Mouse (Mus musculus) embryonic stem cell, embryonic (primary cell): ENCODE data around the gene Uqcc2.

Experiments used
- CTCF ChIA-PET, 4 experiments: fragments of 300-600 bp in 2 of 4; fragments of 350-600 bp in 2 of 4; sonication (Branson Sonifier 250); formaldehyde crosslinking; loops; one replicate each; lab custom pipeline; 2022; ENCODE audit warnings: inconsistent platforms in 2 of 4; lab: Charles Lee
- POLR2A ChIA-PET, 4 experiments: fragments of 300-600 bp in 2 of 4; fragments of 350-600 bp in 2 of 4; sonication (Branson Sonifier 250); formaldehyde crosslinking; loops; one replicate each; lab custom pipeline; 2022; ENCODE audit warnings: antibody characterized with exemption in 4 of 4, inconsistent platforms in 1 of 4; lab: Charles Lee

Uqcc2 gene

GRCm38 (mm10) chr17:27133551-27134141 is at the start of gene Uqcc2:
TSS of gene Uqcc2 (minus strand) at chr17:27133916.
- ChIA-PET POLR2A (interaction anchor here (0.6 to 2.5 kb wide), 51 partner anchors 8 to 423 kb away, joined by 3 to 14 read pairs (median 4); partner anchors contain the start of genes Lemd2 (in 2 of the 4), Hmga1 (in 1 of the 4) and Itpr3 (in 1 of the 4)), CTCF (interaction anchor here (0.5 to 2.2 kb wide), 49 partner anchors 8 to 282 kb away, joined by 3 to 15 read pairs (median 4); partner anchors contain the start of genes Bak1 (in 2 of the 4), Cuta (in 1 of the 4) and Kifc5b (in 1 of the 4))

- ChIA-PET POLR2A (interaction anchor here in 1 of 4 experiments (0.8 to 2.0 kb wide), 3 partner anchors 16 to 55 kb away, joined by 3 to 4 read pairs (median 3); no protein-coding TSS in a partner anchor), CTCF (interaction anchor here in 1 of 4 experiments (4.5 kb wide), 1 partner anchor 7 kb away, joined by 37 read pairs; no protein-coding TSS in a partner anchor)
Observed at GRCm38 (mm10) chr17:27182401-27182800, 48.7 kb upstream of the Uqcc2 start.

DNA sequence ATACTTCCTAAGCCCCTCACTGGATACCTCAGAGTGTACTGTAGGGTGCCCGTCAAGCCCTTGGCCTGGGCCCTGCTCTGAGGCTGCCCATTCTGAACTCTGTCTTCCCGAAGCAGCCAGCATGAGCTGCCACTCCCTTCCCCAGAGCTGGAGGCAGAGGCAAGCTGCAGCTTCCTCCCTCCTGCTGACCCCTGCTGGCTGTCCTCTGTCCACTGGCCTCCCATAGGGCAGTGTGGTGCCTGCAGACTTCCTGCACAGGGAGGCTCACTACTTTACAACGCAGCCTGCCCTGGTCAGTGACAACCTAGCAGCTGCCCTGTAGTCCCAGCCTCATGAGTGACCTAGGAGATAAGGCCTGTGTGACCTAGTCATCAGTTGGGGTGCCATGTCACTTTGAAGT is 48.0 kb upstream of the Uqcc2 start:
- ChIA-PET POLR2A (interaction anchor here in 2 of 4 experiments (0.8 to 1.1 kb wide), 4 partner anchors 12 to 144 kb away, joined by 3 read pairs; no protein-coding TSS in a partner anchor), CTCF (interaction anchor here in 2 of 4 experiments (0.6 to 4.5 kb wide), 4 partner anchors 8 to 286 kb away, joined by 3 to 37 read pairs (median 4); no protein-coding TSS in a partner anchor)

DNA sequence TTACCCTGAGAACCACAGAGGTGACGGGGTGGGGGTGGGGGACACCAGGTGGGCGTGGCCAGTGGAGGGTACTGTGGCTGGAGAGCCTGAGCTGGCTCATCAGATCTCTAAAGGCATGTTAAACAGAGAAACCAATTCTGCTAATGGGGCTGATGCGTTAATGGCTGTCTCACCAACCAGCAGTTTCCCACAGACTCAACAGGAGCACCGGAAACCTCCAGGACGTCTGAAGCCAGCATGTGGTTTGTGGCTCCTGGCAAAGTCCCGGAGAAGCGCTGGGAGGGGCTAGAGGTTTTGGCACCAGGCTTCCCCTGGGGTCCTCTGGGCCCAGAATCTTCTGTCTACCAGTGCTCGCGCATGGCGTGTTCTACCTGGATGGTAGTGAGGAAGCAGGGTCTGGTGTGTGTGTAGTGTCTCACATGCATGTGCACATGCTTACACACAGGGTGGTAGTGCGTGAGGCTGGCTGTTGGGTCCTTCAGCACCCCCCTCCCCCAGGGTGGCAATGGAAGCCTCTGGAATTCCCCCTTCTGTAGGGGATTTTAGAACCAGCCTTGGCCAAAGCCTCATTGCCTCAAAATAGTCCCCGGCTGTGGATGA is 46.1 kb upstream of the Uqcc2 start:
- ChIA-PET CTCF (interaction anchor here in 3 of 4 experiments (0.6 to 4.5 kb wide), 3 partner anchors 10 to 153 kb away, joined by 3 to 37 read pairs (median 3); no protein-coding TSS in a partner anchor), POLR2A (interaction anchor here in 3 of 4 experiments (0.6 to 2.9 kb wide), 30 partner anchors 10 to 1224 kb away, joined by 3 to 29 read pairs (median 6); partner anchors contain the start of genes Hmga1 (in 2 of the 3), Uqcc2 (in 2 of the 3), Cuta (in 1 of the 3) and Lemd2 (in 1 of the 3))

GRCm38 (mm10) chr17:27178427-27179177 is 44.9 kb upstream of the Uqcc2 start:
- POLR2A ChIA-PET, result interaction anchor here (0.5 to 2.9 kb wide), 75 partner anchors 8 to 1746 kb away, joined by 3 to 29 read pairs (median 4); partner anchors contain the start of genes Uqcc2 (in 3 of the 4), Hmga1 (in 2 of the 4), Lemd2 (in 2 of the 4) and Cuta (in 1 of the 4)
- CTCF ChIA-PET, result interaction anchor here in 3 of 4 experiments (0.5 to 4.5 kb wide), 16 partner anchors 11 to 516 kb away, joined by 3 to 37 read pairs (median 3); partner anchors contain the start of genes Atp6v0e (in 1 of the 3), Bak1 (in 1 of the 3), Cuta (in 1 of the 3) and Kifc5b (in 1 of the 3)

DNA sequence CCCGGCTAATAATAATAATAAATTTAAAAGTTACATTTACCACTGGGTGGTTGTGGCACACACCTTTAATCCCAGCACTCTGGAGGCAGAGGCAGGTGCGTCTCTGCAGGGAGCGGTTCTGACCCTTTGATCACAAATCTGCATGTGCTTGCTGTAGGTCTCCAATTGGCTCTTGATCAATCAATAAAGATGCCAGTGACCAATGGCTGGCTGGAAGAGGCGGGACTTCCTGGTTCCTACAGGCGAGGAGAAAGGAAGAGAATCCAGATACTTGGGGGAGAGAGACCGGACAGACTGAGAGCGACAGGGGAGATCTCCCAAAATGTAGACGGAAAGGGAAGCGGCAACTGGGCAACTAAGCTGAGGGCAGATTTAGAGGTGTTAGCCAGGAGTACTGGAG is 44.3 kb upstream of the Uqcc2 start:
- CTCF ChIA-PET, result interaction anchor here in 3 of 4 experiments (0.6 to 4.5 kb wide), 7 partner anchors 12 to 511 kb away, joined by 3 to 37 read pairs (median 3); partner anchors contain the start of gene Bak1 (in 1 of the 3)

DNA sequence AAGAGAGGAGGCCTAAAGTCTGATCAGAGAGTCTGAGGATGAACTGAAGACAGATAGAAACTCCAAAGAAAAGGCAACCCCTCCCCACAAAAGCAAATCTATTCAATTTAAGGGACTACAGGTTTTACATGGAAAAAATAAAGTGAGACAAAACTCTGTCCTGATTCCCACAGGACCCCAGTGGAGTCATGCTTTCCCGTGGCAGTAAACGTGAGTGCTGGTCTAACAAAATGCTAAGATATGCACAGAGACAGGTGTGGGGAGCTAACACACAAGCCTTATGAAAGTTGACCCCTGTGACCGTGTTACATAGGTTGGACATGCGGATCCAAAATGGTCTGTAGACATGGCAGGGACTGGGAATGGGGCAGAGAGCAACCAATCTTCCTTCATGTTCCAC is 43.0 kb upstream of the Uqcc2 start:
- CTCF ChIA-PET, result no interaction called here
- POLR2A ChIA-PET, result no interaction called here

More for the DNA sequence above, 44.3 kb upstream of the Uqcc2 start:
- POLR2A ChIA-PET, result interaction anchor here (0.6 to 2.9 kb wide), 49 partner anchors 8 to 472 kb away, joined by 3 to 29 read pairs (median 5); partner anchors contain the start of genes Hmga1 (in 2 of the 4), Lemd2 (in 2 of the 4), Uqcc2 (in 2 of the 4) and Itpr3 (in 1 of the 4)

- ChIA-PET POLR2A (no interaction called here), CTCF (interaction anchor here in 1 of 4 experiments (0.5 kb wide), 1 partner anchor 57 kb away, joined by 5 read pairs; no protein-coding TSS in a partner anchor)
Observed at GRCm38 (mm10) chr17:27176287-27176686, 42.6 kb upstream of the Uqcc2 start.

DNA sequence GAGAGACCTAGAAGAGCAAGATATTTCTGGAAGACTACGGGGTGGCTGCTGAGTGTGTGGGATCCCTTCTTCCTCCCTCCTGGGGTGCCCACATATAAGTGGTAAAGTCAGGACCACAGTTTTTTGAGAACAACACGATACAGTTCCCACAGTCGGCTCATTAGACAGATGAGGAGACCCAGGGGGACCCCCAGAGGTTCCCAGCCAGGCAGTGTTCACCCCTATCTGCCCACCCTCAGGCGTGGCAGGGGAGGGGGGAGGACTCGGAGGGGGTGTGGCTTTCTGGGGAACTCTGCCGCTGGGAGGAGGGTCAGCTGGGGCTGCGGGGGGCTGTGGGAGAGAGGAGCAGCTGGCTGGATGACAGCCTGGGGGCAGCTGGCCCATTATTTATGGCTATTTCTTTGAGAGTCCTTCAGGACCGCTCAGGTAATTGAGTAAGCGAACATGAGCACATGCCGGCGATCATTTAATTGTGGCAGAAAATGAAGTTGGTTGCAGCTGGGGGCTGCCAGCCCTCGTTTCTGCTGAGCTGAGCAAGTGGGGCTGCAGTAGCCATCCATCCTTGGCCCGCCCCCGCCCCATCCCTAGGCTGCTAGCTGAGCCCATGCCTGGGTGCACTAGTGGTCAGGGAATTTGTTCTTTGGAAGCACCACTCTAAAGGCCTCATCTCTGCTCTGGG is 41.6 kb upstream of the Uqcc2 start:
- ChIA-PET CTCF (interaction anchor here in 2 of 4 experiments (0.5 to 1.6 kb wide), 4 partner anchors 9 to 173 kb away, joined by 3 to 6 read pairs (median 4); no protein-coding TSS in a partner anchor), POLR2A (interaction anchor here in 2 of 4 experiments (0.6 to 0.7 kb wide), 2 partner anchors 9 to 381 kb away, joined by 3 to 4 read pairs; partner anchors contain the start of gene Hmga1 (in 1 of the 2))

GRCm38 (mm10) chr17:27173715-27174114 is 40.0 kb upstream of the Uqcc2 start:
- CTCF ChIA-PET, result interaction anchor here in 3 of 4 experiments (0.5 to 1.6 kb wide), 4 partner anchors 21 to 74 kb away, joined by 3 to 8 read pairs (median 4); no protein-coding TSS in a partner anchor
- POLR2A ChIA-PET, result no interaction called here

DNA sequence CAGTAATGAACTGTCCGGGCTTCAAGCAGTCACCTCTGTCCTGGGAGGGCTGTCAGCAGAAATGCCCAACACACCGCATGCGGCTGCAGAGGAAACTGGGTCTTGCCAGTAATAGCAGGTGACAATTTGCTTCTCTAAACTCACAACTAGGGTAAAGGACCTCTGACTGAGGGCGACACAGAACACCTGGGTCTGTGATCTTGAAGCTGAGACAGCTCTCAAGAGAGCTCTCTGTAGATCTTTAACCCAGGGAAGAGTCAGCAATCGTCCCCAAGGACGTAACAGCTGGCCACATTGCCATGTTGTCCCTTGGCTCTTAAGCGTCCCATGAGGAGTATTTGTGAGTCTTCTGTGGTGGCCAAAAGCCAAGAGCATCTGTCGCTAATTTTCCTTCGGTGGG is 38.7 kb upstream of the Uqcc2 start:
- ChIA-PET CTCF (interaction anchor here in 3 of 4 experiments (0.5 to 1.6 kb wide), 3 partner anchors 17 to 21 kb away, joined by 3 to 4 read pairs (median 3); no protein-coding TSS in a partner anchor), POLR2A (interaction anchor here in 2 of 4 experiments (0.7 to 1.0 kb wide), 2 partner anchors 28 to 69 kb away, joined by 3 read pairs; no protein-coding TSS in a partner anchor)

GRCm38 (mm10) chr17:27171121-27171520 is 37.4 kb upstream of the Uqcc2 start:
- ChIA-PET POLR2A (interaction anchor here in 2 of 4 experiments (0.8 to 3.1 kb wide), 10 partner anchors 8 to 232 kb away, joined by 3 to 20 read pairs (median 4); partner anchors contain the start of genes Cuta (in 1 of the 2), Lemd2 (in 1 of the 2) and Uqcc2 (in 1 of the 2)), CTCF (interaction anchor here in 3 of 4 experiments (0.6 to 0.8 kb wide), 3 partner anchors 18 to 100 kb away, joined by 3 read pairs; no protein-coding TSS in a partner anchor)

DNA sequence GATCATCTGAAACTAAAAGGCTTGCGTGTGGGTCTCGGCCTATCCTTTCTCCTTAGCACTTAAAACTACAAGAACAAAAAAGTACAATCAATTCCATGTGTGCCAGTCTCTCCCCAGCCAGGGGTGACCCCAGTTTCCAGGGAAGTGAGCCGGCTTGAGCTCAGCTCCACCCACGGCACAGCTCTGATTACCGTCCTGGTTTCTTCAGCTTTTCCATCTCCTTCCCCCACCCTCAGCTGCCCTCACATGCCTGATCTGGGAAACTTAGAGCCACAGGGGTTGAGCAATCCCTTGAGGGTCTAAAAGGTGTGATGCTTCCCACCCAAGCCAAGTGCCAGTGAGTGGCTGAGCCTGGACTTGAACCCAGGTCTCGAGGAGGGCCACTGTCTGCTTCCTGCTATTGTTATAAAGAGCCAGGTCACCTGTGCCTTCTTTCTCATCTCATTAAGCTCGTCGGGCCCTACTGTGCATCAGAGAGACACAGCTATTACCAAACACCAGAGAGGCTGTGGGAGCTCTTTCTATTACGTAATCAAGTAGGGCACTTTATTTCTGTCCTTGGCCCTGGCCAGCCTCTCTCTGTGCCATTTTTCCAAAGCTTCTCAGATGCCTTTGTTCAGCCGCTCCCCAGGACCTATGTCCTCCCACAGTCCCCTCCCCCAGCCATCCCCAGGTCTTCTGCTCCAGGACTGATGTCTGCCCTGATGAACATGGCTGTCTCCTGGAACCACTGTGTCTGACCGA is 36.4 kb upstream of the Uqcc2 start:
- POLR2A ChIA-PET, result interaction anchor here in 2 of 4 experiments (0.9 to 3.1 kb wide), 16 partner anchors 9 to 231 kb away, joined by 3 to 20 read pairs (median 3); partner anchors contain the start of genes Uqcc2 (in 2 of the 2), Cuta (in 1 of the 2) and Lemd2 (in 1 of the 2)
- CTCF ChIA-PET, result interaction anchor here (0.6 to 1.5 kb wide), 7 partner anchors 19 to 434 kb away, joined by 3 to 7 read pairs (median 5); no protein-coding TSS in a partner anchor

- ChIA-PET POLR2A (interaction anchor here in 2 of 4 experiments (1.0 to 3.1 kb wide), 4 partner anchors 11 to 41 kb away, joined by 3 to 20 read pairs (median 4); partner anchors contain the start of gene Uqcc2 (in 1 of the 2)), CTCF (no interaction called here)
Observed at GRCm38 (mm10) chr17:27168569-27168968, 34.9 kb upstream of the Uqcc2 start.

DNA sequence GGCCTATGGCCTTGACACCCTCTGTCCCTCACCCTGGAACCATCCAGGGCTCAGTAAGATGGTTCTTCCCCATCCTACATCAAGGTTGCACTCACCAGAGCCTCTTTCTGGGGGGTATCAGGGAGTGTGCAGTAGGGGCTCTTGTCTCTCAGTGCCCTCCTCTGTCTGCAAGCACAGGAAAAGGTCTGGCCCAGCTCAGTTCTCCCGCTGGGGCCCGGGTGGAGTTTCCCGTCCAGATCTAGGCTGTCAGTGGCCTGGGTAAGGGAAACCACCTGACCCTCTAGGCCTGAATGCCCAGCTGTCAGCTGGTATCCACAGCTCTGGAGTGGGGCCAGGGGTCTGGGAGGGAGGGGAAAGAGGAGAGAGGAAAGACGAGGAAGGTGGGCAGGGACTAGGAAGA is 33.8 kb upstream of the Uqcc2 start, which contains the start of gene Ip6k3:
TSS of gene Ip6k3 (minus strand) at position 251 of the 400 bp plus-strand sequence.
- CTCF ChIA-PET, result interaction anchor here in 2 of 4 experiments (0.6 to 0.8 kb wide), 4 partner anchors 16 to 777 kb away, joined by 3 read pairs; no protein-coding TSS in a partner anchor
- POLR2A ChIA-PET, result interaction anchor here (0.6 to 0.8 kb wide), 5 partner anchors 21 to 355 kb away, joined by 3 to 6 read pairs (median 3); no protein-coding TSS in a partner anchor
